Mouse (Mus musculus): Measurements from ENCODE around the gene Hgd.

- TF ChIP-seq CTCF (IDR thresholded peaks at IDR 0.05; ENCODE audit: insufficient read depth, low read length) (no peak), POLR2A (IDR thresholded peaks at IDR 0.05; ENCODE audit: borderline replicate concordance, extremely low read depth, low read depth, low read length) (no peak)
These were observed 17.5 kb upstream of the Hgd start for GRCm38 (mm10) chr16:37562414-37562813.
